In genomic region chr4:101318836-101319235, GRCm38 (mm10) we compare ENCODE assay signal across 17 mouse cellular contexts. TPM values are rescaled to one million over a fixed set of nuclear protein-coding genes. Genes with fewer than 3 reads are reported as not detected.
DNase-seq lines count a peak whose midpoint lies in the region; ATAC-seq and TF ChIP-seq lines count a peak whose summit lies in the region.
"Had no signal": no experiment of that assay in that cellular context is flagged by ENCODE, and none has a peak within 500 bp of the region (broad histone marks: within the 10 kb centered on the region; RNA-seq: fewer than 3 reads in every experiment).

No protein-coding gene starts in this region.

- 93% methylated on average over 1 of the region's 1 CpGs for WGBS in kidney, adult 2 months
- 67% methylated on average over 1 of the region's 1 CpGs for WGBS in lung, postnatal 0 days
- 69% methylated on average over 1 of the region's 1 CpGs for WGBS in stomach, postnatal 0 days

- H3K4me2 ChIP-seq in lung, postnatal 0 days (replicated peaks; ENCODE audit: low read depth, low read length): no peak overlapping the region
- H3K4me2 ChIP-seq in stomach, postnatal 0 days (replicated peaks; ENCODE audit: low read depth): no peak overlapping the region
- H3K4me2 ChIP-seq: embryonic facial prominence, embryonic 15.5 days; heart, embryonic 15.5 days; hindbrain, embryonic 14.5 days; limb, embryonic 12.5 days had no signal

- TF ChIP-seq EP300 in lung, postnatal 0 days (IDR thresholded peaks at IDR 0.05): no peak
- TF ChIP-seq EP300 in stomach, postnatal 0 days (optimal IDR thresholded peaks at IDR 0.05): no peak

- H3K27ac ChIP-seq in kidney, adult 2 months (ENCODE audit: insufficient read depth, low read depth, low read length): no peak overlapping the region
- H3K27ac ChIP-seq in lung, postnatal 0 days (ENCODE audit: low read length): no peak overlapping the region
- H3K27ac ChIP-seq in ES-E14 (ENCODE audit: insufficient read depth, low read depth, low read length, poor library complexity, severe bottlenecking): no peak overlapping the region
- no peak overlapping the region for H3K27ac ChIP-seq in stomach, postnatal 0 days (replicated peaks)
- H3K27ac ChIP-seq: embryonic facial prominence, embryonic 15.5 days; heart, embryonic 15.5 days; hindbrain, embryonic 14.5 days; limb, embryonic 12.5 days had no signal

- peak; percentile 52 for TF ChIP-seq CTCF in kidney, adult 2 months (conservative IDR thresholded peaks at IDR 0.05; ENCODE audit: insufficient read depth, insufficient read length, low read depth, low read length)
- TF ChIP-seq CTCF in lung, postnatal 0 days (IDR thresholded peaks at IDR 0.05): peak; percentile 34
- TF ChIP-seq CTCF in stomach, postnatal 0 days (IDR thresholded peaks at IDR 0.05; ENCODE audit: low read depth): peak; percentile 48; the same call in 1 of the 2 replicates

- no peak for DNase-seq in kidney, adult 2 months
- DNase-seq in kidney, adult 18-20 months: no peak
- no peak for DNase-seq in lung, postnatal 0 days (ENCODE audit: low spot score)
- DNase-seq in lung, postnatal 4 days: no peak
- no peak for DNase-seq in ES-E14 (ENCODE audit: low read depth, low spot score)
- no peak for DNase-seq in stomach, postnatal 0 days (ENCODE audit: low spot score)
- no peak for DNase-seq in embryo, embryonic 9.5 days (ENCODE audit: extremely low spot score)
- DNase-seq: adrenal gland, postnatal 10 days; cerebellum, adult 9-10 months; heart, adult 11 months; kidney, adult 8-10 months; midbrain, embryonic 14.5 days; right cerebral cortex, adult 18-20 months had no signal

- peaks cover 4% of the 10 kb centered on the region; the same call in 1 of the 2 replicates for H3K4me1 ChIP-seq in kidney, adult 2 months (ENCODE audit: control insufficient read depth, insufficient read depth, low read length)
- H3K4me1 ChIP-seq in lung, postnatal 0 days (ENCODE audit: insufficient read depth, low read depth, low read length): no peaks in the 10 kb centered on the region
- no peaks in the 10 kb centered on the region for H3K4me1 ChIP-seq in ES-E14 (ENCODE audit: control insufficient read depth in 2 of 2, insufficient read depth in 2 of 2, low read length in 2 of 2, poor library complexity in 1 of 2)
- no peaks in the 10 kb centered on the region for H3K4me1 ChIP-seq in stomach, postnatal 0 days (replicated peaks; ENCODE audit: control insufficient read depth, insufficient read depth)
- H3K4me1 ChIP-seq: embryonic facial prominence, embryonic 15.5 days; heart, embryonic 15.5 days; limb, embryonic 12.5 days had no signal

- no peaks in the 10 kb centered on the region for H3K27me3 ChIP-seq in kidney, adult 2 months (replicated peaks; ENCODE audit: control insufficient read depth, insufficient read depth, low read length)
- H3K27me3 ChIP-seq in lung, postnatal 0 days (replicated peaks; ENCODE audit: insufficient read depth, low read length): no peaks in the 10 kb centered on the region
- H3K27me3 ChIP-seq in stomach, postnatal 0 days (ENCODE audit: control insufficient read depth, insufficient read depth, low read length): no peaks in the 10 kb centered on the region
- H3K27me3 ChIP-seq: embryonic facial prominence, embryonic 15.5 days; heart, embryonic 15.5 days had no signal

- TF ChIP-seq POLR2A in kidney, adult 2 months (IDR thresholded peaks at IDR 0.05; ENCODE audit: low read depth, low read length): no peak

- H3K9me3 ChIP-seq in lung, postnatal 0 days (ENCODE audit: low read length): no peaks in the 10 kb centered on the region
- no peaks in the 10 kb centered on the region for H3K9me3 ChIP-seq in ES-E14 (ENCODE audit: control insufficient read depth, insufficient read depth, low read depth, low read length)
- no peaks in the 10 kb centered on the region for H3K9me3 ChIP-seq in stomach, postnatal 0 days (ENCODE audit: control insufficient read depth, low read length)
- H3K9me3 ChIP-seq: embryonic facial prominence, embryonic 15.5 days; heart, embryonic 15.5 days; limb, embryonic 12.5 days had no signal

- H3K9ac ChIP-seq in lung, postnatal 0 days (replicated peaks; ENCODE audit: low read depth): no peak overlapping the region
- H3K9ac ChIP-seq in ES-E14 (ENCODE audit: insufficient read depth, low read depth, low read length, poor library complexity, severe bottlenecking): no peak overlapping the region
- H3K9ac ChIP-seq in stomach, postnatal 0 days (ENCODE audit: low read length): no peak overlapping the region
- H3K9ac ChIP-seq: embryonic facial prominence, embryonic 15.5 days; heart, embryonic 15.5 days; hindbrain, embryonic 14.5 days; limb, embryonic 12.5 days had no signal

- H3K4me3 ChIP-seq in kidney, adult 2 months (ENCODE audit: insufficient read depth, low read depth, low read length): no peak overlapping the region
- H3K4me3 ChIP-seq in lung, postnatal 0 days (ENCODE audit: low read depth, low read length): no peak overlapping the region
- no peak overlapping the region for H3K4me3 ChIP-seq in ES-E14 (ENCODE audit: insufficient read depth in 1 of 2, low read depth in 1 of 2, low read length in 2 of 2, poor library complexity in 1 of 2, severe bottlenecking in 1 of 2)
- no peak overlapping the region for H3K4me3 ChIP-seq in stomach, postnatal 0 days (ENCODE audit: low read depth, low read length)
- H3K4me3 ChIP-seq: embryonic facial prominence, embryonic 15.5 days; heart, embryonic 15.5 days; limb, embryonic 12.5 days had no signal

- ATAC-seq in lung, postnatal 0 days: no peak
- no peak for ATAC-seq in stomach, postnatal 0 days (ENCODE audit: low FRiP score, low TSS enrichment)

- in situ Hi-C loops in ES-E14 (cut with MboI; ENCODE audit: low sequenced_read_pairs in 2 of 2, unreplicated experiment in 2 of 2): no loop called here

- H3K36me3 ChIP-seq in kidney, adult 2 months (ENCODE audit: control insufficient read depth, insufficient read depth, low read length): no peaks in the 10 kb centered on the region
- no peaks in the 10 kb centered on the region for H3K36me3 ChIP-seq in lung, postnatal 0 days (ENCODE audit: insufficient read depth, low read length)
- no peaks in the 10 kb centered on the region for H3K36me3 ChIP-seq in ES-E14 (ENCODE audit: control insufficient read depth, insufficient read depth, low read length, poor library complexity, severe bottlenecking)
- H3K36me3 ChIP-seq in stomach, postnatal 0 days (ENCODE audit: control insufficient read depth, insufficient read depth, low read length): no peaks in the 10 kb centered on the region
- H3K36me3 ChIP-seq: embryonic facial prominence, embryonic 15.5 days; heart, embryonic 15.5 days; limb, embryonic 12.5 days had no signal

TF ChIP-seq in ES-E14, 5 proteins besides CTCF, POLR2A, EP300 and RAD21:
- no peak for TF ChIP-seq ZNF384 (IDR thresholded peaks at IDR 0.05; ENCODE audit: low read depth, low read length)
- TF ChIP-seq CHD2 (IDR thresholded peaks at IDR 0.05; ENCODE audit: low read depth, low read length): no peak
- peak; percentile 26; the same call in 1 of the 2 replicates for TF ChIP-seq ZC3H11A (IDR thresholded peaks at IDR 0.05; ENCODE audit: borderline replicate concordance, low read depth, low read length)
- TF ChIP-seq HCFC1 (IDR thresholded peaks at IDR 0.05; ENCODE audit: borderline replicate concordance, insufficient read depth, low read length): no peak
- TF ChIP-seq MAFK (IDR thresholded peaks at IDR 0.05; ENCODE audit: insufficient read depth, low read depth, low read length): no peak

RNA-seq across cellular contexts. Expression of gene Jak1, which starts 53.8 kb away (rescaled TPM):
- polyA plus RNA-seq in kidney, adult 2 months (2012; rRNA removed): 38.5 and 46.5 TPM in 2 replicates
- polyA plus RNA-seq in lung, postnatal 0 days (2015; fragmentation: Nextera tagmentation; extraction: Ambion mirVana): 80.0 and 86.3 TPM in 2 replicates
- 17.0 and 22.5 TPM in 2 replicates for total RNA-seq in ES-E14 (2012; rRNA removed)
- polyA plus RNA-seq in stomach, postnatal 0 days (2015; fragmentation: Nextera tagmentation; extraction: Ambion mirVana): 34.1 and 34.3 TPM in 2 replicates
